Comparison of ENCODE assay signal across 8 mouse cellular contexts in genomic region chrX:99463962-99464361, GRCm38 (mm10). TPM values are rescaled to one million over a fixed set of nuclear protein-coding genes. Genes with fewer than 3 reads are reported as not detected.
DNase-seq lines count a peak whose midpoint lies in the region; ATAC-seq and TF ChIP-seq lines count a peak whose summit lies in the region.

No protein-coding gene starts in this region.

- no peak for TF ChIP-seq POLR2A in limb, embryonic 14.5 days (IDR thresholded peaks at IDR 0.05; ENCODE audit: borderline replicate concordance, extremely low read depth, insufficient read depth, insufficient read length)

- peaks cover 79% of the 10 kb centered on the region for H3K27me3 ChIP-seq in hindbrain, embryonic 10.5 days (ENCODE audit: insufficient read depth, poor library complexity, severe bottlenecking)
- no peaks in the 10 kb centered on the region for H3K27me3 ChIP-seq in limb, embryonic 14.5 days (ENCODE audit: control insufficient read depth, insufficient read depth, low read length)
- H3K27me3 ChIP-seq in neural tube, embryonic 15.5 days (replicated peaks): peaks cover 7% of the 10 kb centered on the region; the same call in 1 of the 2 replicates

- DNase-seq in kidney, adult 11 months: peak; percentile 25
- DNase-seq in kidney, adult 18-20 months: no peak
- peak; percentile 48 for DNase-seq in brain, adult 2 months (ENCODE audit: low read depth, low spot score)
- peak; percentile 41 for DNase-seq in hindbrain, embryonic 10.5 days (ENCODE audit: low spot score)
- no peak for DNase-seq in limb, embryonic 14.5 days (ENCODE audit: low spot score)
- no peak for DNase-seq in urinary bladder, postnatal 36 days (ENCODE audit: low spot score in 2 of 2)
- DNase-seq in left cerebral cortex, postnatal 4 days: no peak

- H3K36me3 ChIP-seq in hindbrain, embryonic 10.5 days: peaks cover 37% of the 10 kb centered on the region
- H3K36me3 ChIP-seq in limb, embryonic 14.5 days (ENCODE audit: control insufficient read depth, insufficient read depth, low read length): peaks cover 6% of the 10 kb centered on the region; the same call in 1 of the 2 replicates
- peaks cover 21% of the 10 kb centered on the region for H3K36me3 ChIP-seq in neural tube, embryonic 15.5 days

- H3K4me1 ChIP-seq in hindbrain, embryonic 10.5 days (replicated peaks): peaks cover 34% of the 10 kb centered on the region
- H3K4me1 ChIP-seq in limb, embryonic 14.5 days (ENCODE audit: control insufficient read depth, insufficient read depth, low read length): 0 out of 2 replicates have a peak, but pooled peaks cover 3% of the 10 kb centered on the region
- H3K4me1 ChIP-seq in neural tube, embryonic 15.5 days: peaks cover 11% of the 10 kb centered on the region; the same call in 1 of the 2 replicates

- peak; percentile 67; the same call in 1 of the 2 replicates for ATAC-seq in limb, embryonic 14.5 days (ENCODE audit: low FRiP score, low read depth)
- ATAC-seq in neural tube, embryonic 15.5 days (ENCODE audit: low FRiP score): 0 out of 2 replicates have a peak, but pooled peaks have one; percentile 13

- H3K9ac ChIP-seq in limb, embryonic 14.5 days (ENCODE audit: low read depth, low read length, severe bottlenecking): no peak overlapping the region
- no peak overlapping the region for H3K9ac ChIP-seq in neural tube, embryonic 15.5 days (replicated peaks)

- no peak overlapping the region for H3K4me3 ChIP-seq in hindbrain, embryonic 10.5 days
- H3K4me3 ChIP-seq in limb, embryonic 14.5 days (replicated peaks; ENCODE audit: low read length): no peak overlapping the region
- H3K4me3 ChIP-seq in neural tube, embryonic 15.5 days (replicated peaks): no peak overlapping the region

- intact Hi-C loops in left cerebral cortex, postnatal 4 days (cut with DNase I): no loop called here

- no peak overlapping the region for H3K4me2 ChIP-seq in limb, embryonic 14.5 days (replicated peaks; ENCODE audit: low read depth, low read length, severe bottlenecking)
- no peak overlapping the region for H3K4me2 ChIP-seq in neural tube, embryonic 15.5 days

- 33% methylated on average over 6 of the region's 6 CpGs for WGBS in hindbrain, embryonic 10.5 days
- WGBS in limb, embryonic 14.5 days: 34% methylated on average over 6 of the region's 6 CpGs
- 35% methylated on average over 6 of the region's 6 CpGs for WGBS in neural tube, embryonic 15.5 days

- no peaks in the 10 kb centered on the region for H3K9me3 ChIP-seq in hindbrain, embryonic 10.5 days
- no peaks in the 10 kb centered on the region for H3K9me3 ChIP-seq in limb, embryonic 14.5 days (ENCODE audit: control insufficient read depth, low read length)
- no peaks in the 10 kb centered on the region for H3K9me3 ChIP-seq in neural tube, embryonic 15.5 days (replicated peaks)

- no peak overlapping the region for H3K27ac ChIP-seq in hindbrain, embryonic 10.5 days
- no peak overlapping the region for H3K27ac ChIP-seq in limb, embryonic 14.5 days (replicated peaks; ENCODE audit: low read depth, low read length)
- no peak overlapping the region for H3K27ac ChIP-seq in neural tube, embryonic 15.5 days (replicated peaks)

RNA-seq across cellular contexts. Expression of gene Pja1, which starts 7.1 kb away (rescaled TPM):
- 188 and 192 TPM in 2 replicates for polyA plus RNA-seq in hindbrain, embryonic 10.5 days (2016; fragmentation: Nextera tagmentation; extraction: Ambion mirVana)
- polyA plus RNA-seq in limb, embryonic 14.5 days (2012; rRNA removed): 104 and 120 TPM in 2 replicates
- 145 and 149 TPM in 2 replicates for polyA plus RNA-seq in limb, embryonic 14.5 days (2014; fragmentation: Nextera tagmentation; extraction: Ambion mirVana)
- 313 and 347 TPM in 2 replicates for polyA plus RNA-seq in neural tube, embryonic 15.5 days (2015; fragmentation: Nextera tagmentation; extraction: Ambion mirVana)
- 100 to 1,000 TPM; 171 to 197 TPM for total RNA-seq in left cerebral cortex, postnatal 4 days (2021)

Comparison
In these comparisons a context has a peak if more than half of its experiments do, and no peak if none do; other contexts are left out.
1. DNase-seq: peak in kidney, adult 11 months (single experiment), brain, adult 2 months (single experiment) and hindbrain, embryonic 10.5 days (single experiment); none in kidney, adult 18-20 months (single experiment), limb, embryonic 14.5 days (single experiment), urinary bladder, postnatal 36 days (0 of 2) and left cerebral cortex, postnatal 4 days (single experiment).